Mouse (Mus musculus): Measurements from ENCODE around the gene C1ql4. TPM values are rescaled to one million over a fixed set of nuclear protein-coding genes. Genes with fewer than 3 reads are reported as not detected.

C1ql4 gene
- polyA plus RNA-seq, 1 experiment, result 0.08 TPM

DNA sequence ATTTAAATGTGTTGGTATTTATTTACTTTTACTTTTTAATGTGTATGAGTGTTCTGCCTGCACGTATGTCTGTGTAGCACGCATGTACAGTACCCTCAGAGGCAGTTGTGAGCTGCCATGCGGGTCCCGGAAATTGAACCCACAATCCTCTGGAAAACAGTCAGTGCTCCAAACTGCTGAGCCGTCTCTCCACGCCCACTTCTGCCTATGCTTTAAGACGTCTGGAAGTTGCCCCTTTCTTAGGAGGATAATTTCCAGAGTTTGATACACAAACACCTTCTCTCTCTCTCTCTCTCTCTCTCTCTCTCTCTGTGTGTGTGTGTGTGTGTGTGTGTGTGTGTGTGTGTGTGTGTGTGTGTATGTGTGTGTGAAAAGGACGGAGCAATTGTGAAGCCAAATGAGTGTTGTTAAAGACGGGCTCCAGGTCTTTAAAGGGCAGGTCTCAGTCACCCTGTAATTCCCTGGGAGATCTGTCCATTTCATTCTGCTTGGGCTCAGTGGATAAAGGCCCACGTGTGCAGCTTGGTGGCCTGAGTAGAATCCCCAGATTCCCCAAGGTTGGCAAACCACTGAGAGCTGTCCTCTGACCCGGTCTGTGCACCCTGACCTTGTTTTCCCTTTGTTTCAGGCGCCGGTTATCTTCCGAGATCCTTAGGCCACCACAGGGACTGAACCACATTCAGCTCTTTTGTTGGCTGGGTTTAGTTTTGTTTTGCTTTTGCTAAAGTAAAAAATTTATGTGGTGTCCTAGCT is 26.9 kb upstream of the C1ql4 start:
- no peak for TF ChIP-seq POLR2A (IDR thresholded peaks at IDR 0.05; ENCODE audit: control insufficient read depth, extremely low read depth, insufficient read depth, low read length, poor library complexity)
- TF ChIP-seq CTCF (IDR thresholded peaks at IDR 0.05; ENCODE audit: borderline replicate concordance, control insufficient read depth, extremely low read depth, insufficient read depth, low read length, poor library complexity), result no peak
- Histone ChIP-seq H3K27me3 (ENCODE audit: control insufficient read depth, insufficient read depth, low read length) (no peaks in the 10 kb centered on the region), H3K27ac (ENCODE audit: control insufficient read depth, insufficient read depth, low read length) (no peak overlapping the region), H3K4me3 (ENCODE audit: control insufficient read depth, insufficient read depth, low read length) (no peak overlapping the region), H3K4me1 (replicated peaks; ENCODE audit: control insufficient read depth, insufficient read depth, low read length) (peaks cover 5% of the 10 kb centered on the region), H3K36me3 (ENCODE audit: control insufficient read depth, insufficient read depth, low read length) (no peaks in the 10 kb centered on the region)
- no peak for DNase-seq
- WGBS, result 85% methylated on average over 14 of the region's 14 CpGs

DNA sequence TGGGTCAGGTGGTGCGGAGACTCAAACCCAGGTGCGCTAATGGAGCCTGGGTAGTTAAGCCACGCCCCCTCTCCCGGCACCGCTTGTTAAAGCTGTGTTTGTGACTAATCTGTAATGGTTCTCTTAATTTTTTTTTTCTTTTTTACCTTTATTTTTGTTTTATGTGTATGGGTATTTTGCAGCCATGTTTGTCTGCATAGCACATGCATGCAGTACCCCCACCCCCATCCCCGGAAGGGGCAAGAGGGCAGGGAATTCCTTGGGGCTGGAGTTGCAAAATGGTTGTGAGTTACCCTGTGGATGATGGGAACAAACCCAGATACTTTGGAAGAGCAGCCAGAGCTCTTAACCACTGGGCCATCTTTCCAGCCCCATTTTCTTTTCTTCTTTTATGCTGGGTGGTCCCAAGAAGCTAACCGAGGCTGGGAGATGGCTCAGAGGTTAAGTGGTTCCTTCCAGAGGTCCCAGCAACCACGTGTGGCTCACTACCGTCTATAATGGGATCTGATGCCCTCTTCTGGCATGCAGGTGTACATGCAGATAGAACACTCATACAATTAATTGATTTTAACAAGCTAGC is 25.9 kb upstream of the C1ql4 start:
- Histone ChIP-seq H3K27ac (ENCODE audit: control insufficient read depth, insufficient read depth, low read length) (no peak overlapping the region), H3K4me1 (replicated peaks; ENCODE audit: control insufficient read depth, insufficient read depth, low read length) (peaks cover 5% of the 10 kb centered on the region), H3K27me3 (ENCODE audit: control insufficient read depth, insufficient read depth, low read length) (no peaks in the 10 kb centered on the region), H3K36me3 (ENCODE audit: control insufficient read depth, insufficient read depth, low read length) (no peaks in the 10 kb centered on the region), H3K4me3 (ENCODE audit: control insufficient read depth, insufficient read depth, low read length) (no peak overlapping the region)
- WGBS, result 14% methylated on average over 9 of the region's 9 CpGs
- DNase-seq, result no peak
- TF ChIP-seq POLR2A (IDR thresholded peaks at IDR 0.05; ENCODE audit: control insufficient read depth, extremely low read depth, insufficient read depth, low read length, poor library complexity) (no peak), CTCF (IDR thresholded peaks at IDR 0.05; ENCODE audit: borderline replicate concordance, control insufficient read depth, extremely low read depth, insufficient read depth, low read length, poor library complexity) (no peak)

DNA sequence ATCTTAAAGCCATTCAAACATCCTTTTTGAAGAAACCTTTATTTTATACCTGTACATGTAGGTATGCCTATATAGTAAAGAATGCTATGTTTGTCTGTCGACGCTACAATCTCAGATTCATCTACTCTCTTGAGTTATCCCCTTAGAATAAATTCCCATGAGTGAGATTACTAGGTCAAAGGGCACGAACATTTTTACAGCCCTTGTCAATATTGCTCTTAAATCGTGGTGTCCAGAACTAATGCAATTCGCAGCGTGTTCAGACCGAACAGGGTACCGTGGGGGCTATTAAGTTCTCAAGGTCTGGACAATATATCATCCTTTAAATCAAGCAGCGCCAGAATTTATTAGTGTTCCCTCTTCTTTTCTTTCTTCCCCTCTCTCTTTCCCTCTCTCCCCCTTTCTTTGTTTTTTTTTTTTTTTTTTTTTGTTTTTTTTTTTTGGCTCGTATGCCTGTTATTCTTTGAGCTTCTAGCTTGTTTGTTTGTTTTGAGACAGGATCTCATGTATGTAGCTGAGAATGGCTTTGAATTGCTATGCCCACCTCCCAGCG is 25.3 kb upstream of the C1ql4 start:
- Histone ChIP-seq H3K4me1 (replicated peaks; ENCODE audit: control insufficient read depth, insufficient read depth, low read length) (peaks cover 5% of the 10 kb centered on the region), H3K36me3 (ENCODE audit: control insufficient read depth, insufficient read depth, low read length) (no peaks in the 10 kb centered on the region), H3K27me3 (ENCODE audit: control insufficient read depth, insufficient read depth, low read length) (no peaks in the 10 kb centered on the region), H3K27ac (ENCODE audit: control insufficient read depth, insufficient read depth, low read length) (no peak overlapping the region), H3K4me3 (ENCODE audit: control insufficient read depth, insufficient read depth, low read length) (no peak overlapping the region)
- DNase-seq, result no peak
- no peak for TF ChIP-seq POLR2A (IDR thresholded peaks at IDR 0.05; ENCODE audit: control insufficient read depth, extremely low read depth, insufficient read depth, low read length, poor library complexity)
- no peak for TF ChIP-seq CTCF (IDR thresholded peaks at IDR 0.05; ENCODE audit: borderline replicate concordance, control insufficient read depth, extremely low read depth, insufficient read depth, low read length, poor library complexity)
- WGBS, result 79% methylated on average over 11 of the region's 11 CpGs

DNA sequence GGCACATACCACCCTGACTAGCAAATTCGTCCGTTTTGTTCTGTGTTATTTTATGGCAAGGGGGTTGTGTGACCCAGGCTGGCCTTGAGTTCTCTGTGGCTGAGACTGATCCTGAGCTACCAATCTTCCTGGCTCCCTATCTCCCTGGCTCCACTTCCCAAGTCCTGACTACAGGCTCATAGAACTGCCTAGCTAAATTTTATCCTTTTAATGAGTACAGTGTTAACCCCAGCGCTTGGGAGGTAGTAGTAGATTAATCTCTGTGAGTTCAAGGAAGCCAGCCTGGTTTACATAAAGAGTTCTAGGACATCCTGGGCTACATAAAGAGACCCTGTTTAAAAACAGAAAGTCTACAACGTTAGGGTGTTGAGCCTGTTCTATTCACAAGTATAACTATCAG is 24.2 kb upstream of the C1ql4 start:
- Histone ChIP-seq H3K27ac (ENCODE audit: control insufficient read depth, insufficient read depth, low read length) (no peak overlapping the region), H3K27me3 (ENCODE audit: control insufficient read depth, insufficient read depth, low read length) (no peaks in the 10 kb centered on the region), H3K4me3 (ENCODE audit: control insufficient read depth, insufficient read depth, low read length) (no peak overlapping the region), H3K36me3 (ENCODE audit: control insufficient read depth, insufficient read depth, low read length) (no peaks in the 10 kb centered on the region), H3K4me1 (replicated peaks; ENCODE audit: control insufficient read depth, insufficient read depth, low read length) (peaks cover 5% of the 10 kb centered on the region)
- no peak for DNase-seq
- no peak for TF ChIP-seq CTCF (IDR thresholded peaks at IDR 0.05; ENCODE audit: borderline replicate concordance, control insufficient read depth, extremely low read depth, insufficient read depth, low read length, poor library complexity)
- TF ChIP-seq POLR2A (IDR thresholded peaks at IDR 0.05; ENCODE audit: control insufficient read depth, extremely low read depth, insufficient read depth, low read length, poor library complexity), result no peak
- WGBS, result 88% methylated on average over 4 of the region's 4 CpGs

DNA sequence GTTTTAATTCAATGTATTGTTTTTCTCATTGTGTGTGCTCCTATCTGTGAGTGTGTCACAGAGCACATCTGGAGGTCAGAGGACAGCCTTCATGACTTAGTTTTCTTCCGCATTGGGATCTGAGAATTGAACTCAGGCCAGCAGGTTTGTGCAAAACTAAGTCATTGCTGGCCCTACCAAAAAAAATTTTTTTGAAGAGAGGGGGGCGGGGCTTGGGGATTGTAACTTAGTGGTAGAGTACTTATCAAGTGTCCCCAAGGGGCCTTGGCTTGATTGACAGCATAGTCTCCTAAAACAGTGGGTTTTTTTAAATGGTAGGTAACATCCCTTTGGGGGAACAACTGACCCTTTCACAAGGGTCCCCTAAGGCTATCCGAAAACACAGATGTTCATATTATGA is 23.5 kb upstream of the C1ql4 start:
- peaks cover 5% of the 10 kb centered on the region for H3K4me1 ChIP-seq (replicated peaks; ENCODE audit: control insufficient read depth, insufficient read depth, low read length)
- no peak overlapping the region for H3K4me3 ChIP-seq (ENCODE audit: control insufficient read depth, insufficient read depth, low read length)
- DNase-seq, result no peak
- TF ChIP-seq CTCF (IDR thresholded peaks at IDR 0.05; ENCODE audit: borderline replicate concordance, control insufficient read depth, extremely low read depth, insufficient read depth, low read length, poor library complexity), result no peak
- no peak for TF ChIP-seq POLR2A (IDR thresholded peaks at IDR 0.05; ENCODE audit: control insufficient read depth, extremely low read depth, insufficient read depth, low read length, poor library complexity)
- WGBS, result 92% methylated on average over 3 of the region's 3 CpGs
- no peaks in the 10 kb centered on the region for H3K27me3 ChIP-seq (ENCODE audit: control insufficient read depth, insufficient read depth, low read length)
- H3K36me3 ChIP-seq (ENCODE audit: control insufficient read depth, insufficient read depth, low read length), result no peaks in the 10 kb centered on the region
- H3K27ac ChIP-seq (ENCODE audit: control insufficient read depth, insufficient read depth, low read length), result no peak overlapping the region

DNA sequence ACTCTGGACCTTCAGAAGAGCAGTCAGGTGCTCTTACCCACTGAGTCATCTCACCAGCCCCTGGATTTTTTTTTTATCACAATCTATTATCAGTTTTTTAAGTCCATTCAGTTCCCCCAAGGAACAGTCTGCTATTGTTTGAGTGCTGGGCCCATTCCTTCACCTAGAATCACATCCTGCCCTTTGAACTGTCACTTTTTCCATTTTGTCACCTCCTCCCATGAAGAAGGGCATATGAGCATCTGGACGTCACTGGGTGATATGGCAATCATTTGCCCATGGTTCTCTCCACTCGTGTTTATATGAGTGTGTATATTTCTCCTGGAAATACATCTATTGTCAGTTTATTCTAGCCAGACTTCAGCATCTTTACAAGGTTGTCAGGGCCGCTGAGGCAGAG is 20.2 kb upstream of the C1ql4 start:
- 74% methylated on average over 3 of the region's 3 CpGs for WGBS
- DNase-seq, result no peak
- no peak overlapping the region for H3K27ac ChIP-seq (ENCODE audit: control insufficient read depth, insufficient read depth, low read length)
- H3K36me3 ChIP-seq (ENCODE audit: control insufficient read depth, insufficient read depth, low read length), result no peaks in the 10 kb centered on the region
- 0 out of 2 replicates have a peak, but pooled peaks cover 4% of the 10 kb centered on the region for H3K4me1 ChIP-seq (replicated peaks; ENCODE audit: control insufficient read depth, insufficient read depth, low read length)
- TF ChIP-seq POLR2A (IDR thresholded peaks at IDR 0.05; ENCODE audit: control insufficient read depth, extremely low read depth, insufficient read depth, low read length, poor library complexity) (no peak), CTCF (IDR thresholded peaks at IDR 0.05; ENCODE audit: borderline replicate concordance, control insufficient read depth, extremely low read depth, insufficient read depth, low read length, poor library complexity) (no peak)
- no peaks in the 10 kb centered on the region for H3K27me3 ChIP-seq (ENCODE audit: control insufficient read depth, insufficient read depth, low read length)
- H3K4me3 ChIP-seq (ENCODE audit: control insufficient read depth, insufficient read depth, low read length), result no peak overlapping the region

Measured in thymus, adult 2 months (tissue).